In the genomic region with DNA sequence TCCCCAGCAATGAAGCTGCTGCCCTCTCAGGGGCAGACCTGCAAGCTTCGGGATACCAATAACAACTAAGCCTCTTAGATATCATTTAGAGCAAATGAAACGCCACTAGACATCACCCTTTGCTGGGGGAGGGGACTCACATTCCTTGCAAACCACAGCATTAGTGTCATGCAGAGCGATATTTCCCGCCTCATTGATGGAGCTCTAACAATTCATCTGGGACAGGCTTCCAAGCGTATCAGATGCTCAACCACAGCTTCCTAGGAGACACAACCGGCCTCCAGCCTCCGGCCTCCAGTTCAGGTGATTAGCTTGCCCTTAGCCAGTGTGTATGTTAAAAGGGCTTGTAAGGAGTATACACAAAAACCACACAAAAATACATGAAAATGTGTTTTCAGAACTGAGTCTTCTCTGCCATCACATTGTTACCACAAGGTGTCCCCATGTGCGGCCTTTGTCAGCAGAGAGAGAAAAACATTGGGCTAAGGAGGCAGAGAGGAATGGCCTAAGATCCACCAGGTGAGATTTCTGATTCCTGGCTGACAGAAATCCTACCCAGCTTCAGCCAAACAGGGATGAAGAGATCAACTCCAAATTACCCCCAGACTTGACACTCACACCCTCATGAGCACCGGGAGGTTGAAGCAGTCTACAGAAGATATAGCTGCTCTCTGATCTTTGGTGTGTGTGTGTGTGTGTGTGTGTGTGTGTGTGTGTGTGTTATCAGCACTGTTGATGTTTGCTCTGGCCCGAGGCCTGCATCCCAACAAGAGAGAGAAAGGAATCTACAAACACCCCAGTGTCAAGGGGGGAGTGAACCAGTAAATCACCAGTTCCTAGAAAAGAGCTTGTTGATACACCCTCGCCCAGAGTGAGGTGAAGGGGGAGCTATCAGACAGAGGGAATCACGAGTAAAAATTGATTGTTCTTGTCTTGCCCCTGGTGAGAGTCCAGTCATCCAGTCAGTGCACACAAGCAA, we compare ENCODE assay signal across 18 mouse cellular contexts. TPM values are rescaled to one million over a fixed set of nuclear protein-coding genes. Genes with fewer than 3 reads are reported as not detected.
DNase-seq lines count a peak whose midpoint lies in the region; ATAC-seq and TF ChIP-seq lines count a peak whose summit lies in the region.
"Had no signal": no experiment of that assay in that cellular context is flagged by ENCODE, and none has a peak within 500 bp of the region (broad histone marks: within the 10 kb centered on the region; RNA-seq: fewer than 3 reads in every experiment).

No protein-coding gene starts in this region.

- no peak overlapping the region for H3K4me2 ChIP-seq in heart, postnatal 0 days (ENCODE audit: low read depth, low read length)
- H3K4me2 ChIP-seq in liver, embryonic 14.5 days (ENCODE audit: low read depth) = no peak overlapping the region
- H3K4me2 ChIP-seq in forebrain, embryonic 15.5 days (replicated peaks) = no peak overlapping the region
- H3K4me2 ChIP-seq: midbrain, embryonic 15.5 days; neural tube, embryonic 13.5 days had no signal

- no peak overlapping the region for H3K4me3 ChIP-seq in heart, postnatal 0 days (ENCODE audit: low read depth, low read length)
- H3K4me3 ChIP-seq in liver, embryonic 14.5 days (ENCODE audit: insufficient read depth in 1 of 2, low read depth in 2 of 2, low read length in 2 of 2) = no peak overlapping the region
- H3K4me3 ChIP-seq in forebrain, embryonic 15.5 days = no peak overlapping the region
- H3K4me3 ChIP-seq: midbrain, embryonic 15.5 days; neural tube, embryonic 13.5 days had no signal

- H3K9ac ChIP-seq in heart, postnatal 0 days (replicated peaks; ENCODE audit: low read depth, low read length) = no peak overlapping the region
- H3K9ac ChIP-seq in liver, embryonic 14.5 days (replicated peaks) = no peak overlapping the region
- no peak overlapping the region for H3K9ac ChIP-seq in forebrain, embryonic 15.5 days (replicated peaks)
- H3K9ac ChIP-seq: forebrain, postnatal 0 days; midbrain, embryonic 15.5 days; neural tube, embryonic 13.5 days had no signal

- DNase-seq in heart, postnatal 0 days (ENCODE audit: low spot score) = no peak
- no peak for DNase-seq in heart, postnatal 4 days
- DNase-seq in liver, embryonic 14.5 days (ENCODE audit: low read depth in 3 of 3, low spot score in 3 of 3) = no peak
- DNase-seq in liver (no peak), 3T3-L1 (ENCODE audit: low read depth, low spot score) (peak; percentile 15)
- no peak for DNase-seq in brain, embryonic 14.5 days (ENCODE audit: low read depth)
- no peak for DNase-seq in frontal cortex, postnatal 36 days (ENCODE audit: low spot score in 2 of 2)
- DNase-seq: cerebellum, postnatal 14 days; forebrain, postnatal 0 days; thymus, adult 18-20 months had no signal

- H3K9me3 ChIP-seq in heart, postnatal 0 days (replicated peaks; ENCODE audit: control insufficient read depth, low read length) = no peaks in the 10 kb centered on the region
- no peaks in the 10 kb centered on the region for H3K9me3 ChIP-seq in liver, embryonic 14.5 days (ENCODE audit: control insufficient read depth, low read length)
- H3K9me3 ChIP-seq in forebrain, embryonic 15.5 days = no peaks in the 10 kb centered on the region
- H3K9me3 ChIP-seq: midbrain, embryonic 15.5 days; neural tube, embryonic 13.5 days had no signal

- no peak for TF ChIP-seq POLR2A in brain, embryonic 14.5 days (IDR thresholded peaks at IDR 0.05; ENCODE audit: borderline replicate concordance, extremely low read depth, insufficient read depth, insufficient read length, poor library complexity, severe bottlenecking)

- TF ChIP-seq EP300 in heart, postnatal 0 days (IDR thresholded peaks at IDR 0.05; ENCODE audit: low read depth) = no peak
- TF ChIP-seq EP300 in liver, embryonic 14.5 days (IDR thresholded peaks at IDR 0.05; ENCODE audit: low read depth) = no peak

- H3K27me3 ChIP-seq in heart, postnatal 0 days (ENCODE audit: control insufficient read depth, insufficient read depth, low read length) = no peaks in the 10 kb centered on the region
- no peaks in the 10 kb centered on the region for H3K27me3 ChIP-seq in liver, embryonic 14.5 days (ENCODE audit: control insufficient read depth, insufficient read depth, low read length)
- no peaks in the 10 kb centered on the region for H3K27me3 ChIP-seq in forebrain, embryonic 15.5 days
- H3K27me3 ChIP-seq: midbrain, embryonic 15.5 days; neural tube, embryonic 13.5 days had no signal

- no peak overlapping the region for H3K27ac ChIP-seq in heart, postnatal 0 days (ENCODE audit: low read depth)
- no peak overlapping the region for H3K27ac ChIP-seq in liver, embryonic 14.5 days
- H3K27ac ChIP-seq in forebrain, embryonic 15.5 days (replicated peaks) = no peak overlapping the region
- H3K27ac ChIP-seq: midbrain, embryonic 15.5 days; neural tube, embryonic 13.5 days had no signal

- WGBS in heart, postnatal 0 days = 50% methylated on average over 12 of the region's 12 CpGs
- WGBS in liver, embryonic 14.5 days (ENCODE audit: insufficient replicate concordance) = 42% methylated on average over 12 of the region's 12 CpGs
- WGBS in forebrain, embryonic 15.5 days = 69% methylated on average over 12 of the region's 12 CpGs

- no peaks in the 10 kb centered on the region for H3K4me1 ChIP-seq in heart, postnatal 0 days (ENCODE audit: control insufficient read depth, insufficient read depth)
- H3K4me1 ChIP-seq in liver, embryonic 14.5 days (replicated peaks; ENCODE audit: control insufficient read depth in 2 of 2, insufficient read depth in 2 of 2, low read length in 1 of 2) = no peaks in the 10 kb centered on the region
- H3K4me1 ChIP-seq in forebrain, embryonic 15.5 days = no peaks in the 10 kb centered on the region
- H3K4me1 ChIP-seq: midbrain, embryonic 15.5 days had no signal

- H3K36me3 ChIP-seq in heart, postnatal 0 days (replicated peaks; ENCODE audit: control insufficient read depth, insufficient read depth, low read length) = no peaks in the 10 kb centered on the region
- no peaks in the 10 kb centered on the region for H3K36me3 ChIP-seq in liver, embryonic 14.5 days (replicated peaks; ENCODE audit: control insufficient read depth, insufficient read depth, low read depth)
- H3K36me3 ChIP-seq in forebrain, embryonic 15.5 days = no peaks in the 10 kb centered on the region
- H3K36me3 ChIP-seq: midbrain, embryonic 15.5 days; neural tube, embryonic 13.5 days had no signal

- TF ChIP-seq CTCF in heart, postnatal 0 days (IDR thresholded peaks at IDR 0.05; ENCODE audit: low read depth) = peak; percentile 41
- peak; percentile 16; the same call in 1 of the 2 replicates for TF ChIP-seq CTCF in liver, embryonic 14.5 days (IDR thresholded peaks at IDR 0.05; ENCODE audit: low read depth)
- TF ChIP-seq CTCF in brain, embryonic 14.5 days (IDR thresholded peaks at IDR 0.05; ENCODE audit: borderline replicate concordance, extremely low read depth, insufficient read depth, insufficient read length) = peak; percentile 6; the same call in 1 of the 2 replicates

- no peak for ATAC-seq in heart, postnatal 0 days (ENCODE audit: insufficient read depth, low read depth)
- no peak for ATAC-seq in liver, embryonic 14.5 days (ENCODE audit: insufficient read depth)
- no peak for ATAC-seq in forebrain, embryonic 15.5 days (replicated peaks)
- ATAC-seq: forebrain, postnatal 0 days; midbrain, embryonic 15.5 days had no signal

RNA-seq across cellular contexts. Expression of a gene that starts 9.7 kb away (rescaled TPM):
- not detected in 2 replicates for total RNA-seq in heart, postnatal 0 days (2014; rRNA removed; ENCODE audit: low replicate concordance)
- polyA plus RNA-seq in heart, postnatal 0 days (2015; fragmentation: Nextera tagmentation; extraction: Ambion mirVana) = not detected in 2 replicates
- total RNA-seq in heart, postnatal 4 days (2021) = not detected
- polyA plus RNA-seq in liver, embryonic 14.5 days (2012; rRNA removed) = not detected in 2 replicates
- not detected in 2 replicates for polyA plus RNA-seq in liver, embryonic 14.5 days (2014; fragmentation: Nextera tagmentation; extraction: Ambion mirVana)
- polyA plus RNA-seq in brain, embryonic 14.5 days (2012; rRNA removed) = not detected in 2 replicates
- not detected in 2 replicates for polyA plus RNA-seq in forebrain, embryonic 15.5 days (2015; fragmentation: Nextera tagmentation; extraction: Ambion mirVana)
- total RNA-seq: forebrain, postnatal 0 days; gastrocnemius, postnatal 4 days; left cerebral cortex, postnatal 25 days had no signal
- polyA plus RNA-seq: C2C12; forebrain, postnatal 0 days; heart, embryonic 14.5 days; midbrain, embryonic 15.5 days; neural tube, embryonic 13.5 days; spleen, adult 2 months had no signal

RNA-seq across cellular contexts. Expression of a gene that starts 22.1 kb away (rescaled TPM):
- total RNA-seq in heart, postnatal 0 days (2014; rRNA removed; ENCODE audit: low replicate concordance) = 5.4 TPM in 1 of 2 replicates, not detected in the other
- polyA plus RNA-seq in heart, postnatal 0 days (2015; fragmentation: Nextera tagmentation; extraction: Ambion mirVana) = 0.12 TPM in 1 of 2 replicates, not detected in the other
- total RNA-seq in heart, postnatal 4 days (2021) = not detected
- 0.06 and 0.11 TPM in 2 replicates for polyA plus RNA-seq in liver, embryonic 14.5 days (2012; rRNA removed)
- polyA plus RNA-seq in liver, embryonic 14.5 days (2014; fragmentation: Nextera tagmentation; extraction: Ambion mirVana) = not detected in 2 replicates
- 2.3 and 2.6 TPM in 2 replicates for polyA plus RNA-seq in brain, embryonic 14.5 days (2012; rRNA removed)
- polyA plus RNA-seq in forebrain, embryonic 15.5 days (2015; fragmentation: Nextera tagmentation; extraction: Ambion mirVana) = 0.08 TPM in 1 of 2 replicates, not detected in the other
- total RNA-seq: forebrain, postnatal 0 days; left cerebral cortex, postnatal 25 days had no signal
- polyA plus RNA-seq: C2C12; forebrain, postnatal 0 days; spleen, adult 2 months had no signal

RNA-seq across cellular contexts. Expression of a gene that starts 33.0 kb away (rescaled TPM):
- not detected in 2 replicates for total RNA-seq in heart, postnatal 0 days (2014; rRNA removed; ENCODE audit: low replicate concordance)
- not detected in 2 replicates for polyA plus RNA-seq in heart, postnatal 0 days (2015; fragmentation: Nextera tagmentation; extraction: Ambion mirVana)
- not detected for total RNA-seq in heart, postnatal 4 days (2021)
- polyA plus RNA-seq in liver, embryonic 14.5 days (2012; rRNA removed) = 0.01 TPM in 2 replicates
- not detected in 2 replicates for polyA plus RNA-seq in liver, embryonic 14.5 days (2014; fragmentation: Nextera tagmentation; extraction: Ambion mirVana)
- polyA plus RNA-seq in brain, embryonic 14.5 days (2012; rRNA removed) = 0.53 and 2.3 TPM in 2 replicates
- 0.47 and 1.2 TPM in 2 replicates for polyA plus RNA-seq in forebrain, embryonic 15.5 days (2015; fragmentation: Nextera tagmentation; extraction: Ambion mirVana)
- total RNA-seq: gastrocnemius, postnatal 4 days had no signal
- polyA plus RNA-seq: C2C12; heart, embryonic 14.5 days; spleen, adult 2 months had no signal

RNA-seq across cellular contexts. Expression of a gene that starts 37.7 kb away (rescaled TPM):
- total RNA-seq in heart, postnatal 0 days (2014; rRNA removed; ENCODE audit: low replicate concordance) = not detected in 2 replicates
- polyA plus RNA-seq in heart, postnatal 0 days (2015; fragmentation: Nextera tagmentation; extraction: Ambion mirVana) = 0.31 and 0.44 TPM in 2 replicates
- total RNA-seq in heart, postnatal 4 days (2021) = under 1 TPM; 0.25 to 0.45 TPM
- not detected in 2 replicates for polyA plus RNA-seq in liver, embryonic 14.5 days (2012; rRNA removed)
- not detected in 2 replicates for polyA plus RNA-seq in liver, embryonic 14.5 days (2014; fragmentation: Nextera tagmentation; extraction: Ambion mirVana)
- 0.10 and 0.23 TPM in 2 replicates for polyA plus RNA-seq in brain, embryonic 14.5 days (2012; rRNA removed)
- 0.10 and 0.23 TPM in 2 replicates for polyA plus RNA-seq in forebrain, embryonic 15.5 days (2015; fragmentation: Nextera tagmentation; extraction: Ambion mirVana)
- total RNA-seq: left cerebral cortex, postnatal 25 days had no signal
- polyA plus RNA-seq: spleen, adult 2 months had no signal

RNA-seq across cellular contexts. Expression of a gene that starts 51.6 kb away (rescaled TPM):
- not detected in 2 replicates for total RNA-seq in heart, postnatal 0 days (2014; rRNA removed; ENCODE audit: low replicate concordance)
- not detected in 2 replicates for polyA plus RNA-seq in heart, postnatal 0 days (2015; fragmentation: Nextera tagmentation; extraction: Ambion mirVana)
- under 1 TPM in 1 of 2 experiments, not detected in 1; 0.07 TPM for total RNA-seq in heart, postnatal 4 days (2021)
- not detected in 2 replicates for polyA plus RNA-seq in liver, embryonic 14.5 days (2012; rRNA removed)
- not detected in 2 replicates for polyA plus RNA-seq in liver, embryonic 14.5 days (2014; fragmentation: Nextera tagmentation; extraction: Ambion mirVana)
- polyA plus RNA-seq in brain, embryonic 14.5 days (2012; rRNA removed) = 0.03 TPM in 1 of 2 replicates, not detected in the other
- not detected in 2 replicates for polyA plus RNA-seq in forebrain, embryonic 15.5 days (2015; fragmentation: Nextera tagmentation; extraction: Ambion mirVana)
- total RNA-seq: forebrain, postnatal 0 days; gastrocnemius, postnatal 4 days; left cerebral cortex, postnatal 25 days had no signal
- polyA plus RNA-seq: C2C12; forebrain, postnatal 0 days; heart, embryonic 14.5 days; midbrain, embryonic 15.5 days; neural tube, embryonic 13.5 days; spleen, adult 2 months had no signal
